Mouse (Mus musculus) small intestine, adult 2 months (tissue): ENCODE data around the gene Tmem107. TPM values are rescaled to one million over a fixed set of nuclear protein-coding genes. Genes with fewer than 3 reads are reported as not detected.

Experiments used
- H3K27ac ChIP-seq: fragments of 200-500 bp; 2 replicates; pipeline ENCODE4 v1.5.1; 2012; ENCODE audit warnings: low read depth, low read length, control low read depth, inconsistent platforms; ENCODE audit not compliant: insufficient read depth
- H3K27me3 ChIP-seq: fragments of 200-500 bp; 2 replicates; pipeline ENCODE4 v1.6.1; 2012; ENCODE audit warnings: mild to moderate bottlenecking, moderate library complexity, low read length, inconsistent platforms; ENCODE audit not compliant: control insufficient read depth, insufficient read depth
- H3K36me3 ChIP-seq: fragments of 200-500 bp; 2 replicates; pipeline ENCODE4 v1.6.1; 2012; ENCODE audit warnings: mild to moderate bottlenecking, low read length, control low read depth, inconsistent platforms; ENCODE audit not compliant: control insufficient read depth, insufficient read depth
- H3K4me1 ChIP-seq: fragments of 200-500 bp; 2 replicates; pipeline ENCODE4 v1.6.1; 2012; ENCODE audit warnings: low read length, inconsistent platforms, mixed read lengths; ENCODE audit not compliant: control insufficient read depth, insufficient read depth, insufficient read length
- H3K4me3 ChIP-seq: fragments of 200-500 bp; 2 replicates; pipeline ENCODE4 v1.5.1; 2012; ENCODE audit warnings: low read depth, mild to moderate bottlenecking, control low read depth, inconsistent platforms, low read length, moderate library complexity
- CTCF ChIP-seq: fragments of 200-500 bp; IDR thresholded peaks from 2 replicates; pipeline ENCODE4 v1.5.1; 2012; ENCODE audit warnings: low read depth, mild to moderate bottlenecking, control low read depth, inconsistent platforms, low read length, moderate library complexity, mixed read lengths; ENCODE audit not compliant: insufficient replicate concordance, insufficient read length; ENCODE audit errors: extremely low read depth
- POLR2A ChIP-seq: fragments of 200-500 bp; IDR thresholded peaks from 2 replicates; pipeline ENCODE4 v1.6.1; 2012; ENCODE audit warnings: low read depth, mild to moderate bottlenecking, control low read depth, inconsistent platforms, low read length, moderate library complexity
- WGBS: fragments of 180-500 bp; shearing (Covaris S2); methylation state at CpG from one replicate; pipeline ENCODE4 v1.1.7; 2018; 5-methylcytosine and 5-hydroxymethylcytosine counted together
- polyA plus RNA-seq: library from polyadenylated mRNA; depleted of rRNA; stranded (reverse); fragments of >200 nt; gene quantifications from 2 replicates; pipeline ENCODE4 v1.2.3, GENCODE M21; 2012

The Tmem107 gene
- polyA plus RNA-seq, 1 experiment, result 12.8 TPM

DNA sequence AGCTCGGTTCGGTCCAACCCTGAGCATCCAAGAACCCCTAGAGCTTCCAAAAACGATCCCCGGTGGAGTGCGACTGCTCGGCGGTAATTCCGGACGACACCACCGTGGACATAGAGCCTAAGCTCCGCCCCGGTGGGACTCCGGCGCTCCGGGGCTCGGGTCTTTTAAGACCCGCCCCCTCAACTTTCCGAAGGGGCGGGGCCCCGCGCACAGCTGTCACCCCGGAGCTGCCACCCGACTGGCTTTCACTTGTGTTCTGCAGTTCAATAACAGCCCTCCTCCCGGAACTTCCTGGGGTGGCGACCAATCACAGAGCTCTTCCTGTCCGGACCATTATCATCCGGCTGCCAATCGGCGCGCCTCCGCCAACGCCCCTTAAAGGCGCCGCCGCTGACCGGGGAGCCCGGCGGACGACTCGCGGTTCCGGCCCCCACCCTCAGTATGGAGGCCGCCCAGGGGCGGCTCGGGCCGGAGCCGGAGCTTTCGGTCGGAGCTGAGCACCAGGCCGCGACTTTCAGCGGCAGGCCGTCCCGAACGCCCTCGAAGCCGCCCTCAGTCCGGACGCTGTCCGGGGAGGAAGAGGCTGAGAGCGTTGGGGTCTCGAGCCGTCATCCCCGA is 11.1 kb upstream of the Tmem107 start, which contains the start of gene Borcs6:
Borcs6 (plus strand) TSS at position 361 of the 618 bp plus-strand sequence.
- no peaks in the 10 kb centered on the region for H3K27me3 ChIP-seq
- H3K27ac ChIP-seq, result peak within 1 kb of the TSS; percentile 84
- TF ChIP-seq POLR2A (peak; percentile 45), CTCF (0 out of 2 replicates have a peak, but pooled peaks have one; percentile 9)
- H3K36me3 ChIP-seq, result no peaks in the 10 kb centered on the region
- WGBS, result under 1% methylated on average over 64 of the region's 64 CpGs
- H3K4me1 ChIP-seq, result peaks cover 6% of the 10 kb centered on the region
- peak within 1 kb of the TSS; percentile 85 for H3K4me3 ChIP-seq

GRCm38 (mm10) chr11:69059975-69060411 is 10.6 kb upstream of the Tmem107 start:
- H3K36me3 ChIP-seq, result no peaks in the 10 kb centered on the region
- H3K4me3 ChIP-seq, result peak overlapping the region; percentile 85
- H3K4me1 ChIP-seq, result peaks cover 6% of the 10 kb centered on the region
- WGBS, result under 1% methylated on average over 49 of the region's 49 CpGs
- H3K27ac ChIP-seq, result peak overlapping the region; percentile 71
- no peaks in the 10 kb centered on the region for H3K27me3 ChIP-seq
- no peak for TF ChIP-seq CTCF
- TF ChIP-seq POLR2A, result no peak

DNA sequence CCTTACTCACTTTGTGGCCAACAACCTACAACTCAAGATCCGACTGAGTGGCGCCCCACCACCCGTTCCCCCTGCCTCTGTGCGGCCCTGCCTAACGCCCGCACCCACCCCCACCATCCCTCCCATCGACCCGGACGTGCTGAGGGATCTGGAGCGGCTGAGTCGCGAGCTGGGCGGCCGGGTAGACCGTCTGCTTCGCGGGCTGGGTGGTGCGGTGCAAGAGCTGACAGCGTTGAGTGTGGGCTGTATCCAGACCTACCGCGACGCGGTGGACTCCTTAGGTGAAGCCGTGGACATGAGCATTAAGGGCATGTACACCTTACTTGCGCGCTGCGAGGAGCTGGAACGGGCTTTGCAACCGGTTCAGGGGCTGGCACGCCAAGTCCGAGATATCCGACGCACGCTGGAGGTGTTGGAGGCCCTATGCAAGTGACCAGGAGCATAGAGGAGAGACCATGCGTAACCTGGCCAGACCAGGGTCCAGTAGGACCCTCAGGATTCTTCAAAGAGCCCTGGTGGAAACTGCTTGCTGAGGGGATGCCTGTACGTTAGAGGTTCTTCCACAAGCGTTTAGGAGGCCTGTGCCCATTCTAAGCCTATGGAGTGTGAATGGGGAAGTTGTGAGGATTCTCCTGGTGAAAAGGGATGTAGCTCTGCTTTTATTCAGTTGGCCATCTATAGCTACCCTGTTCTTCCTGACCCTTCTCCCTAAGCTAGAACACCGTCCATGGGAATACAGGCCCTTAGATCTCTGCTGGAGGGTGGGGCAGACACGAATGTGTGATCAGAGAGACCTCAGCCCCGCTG is 10.0 kb upstream of the Tmem107 start:
- H3K27me3 ChIP-seq, result no peaks in the 10 kb centered on the region
- peaks cover 6% of the 10 kb centered on the region for H3K4me1 ChIP-seq
- peak overlapping the region; percentile 85 for H3K4me3 ChIP-seq
- peak overlapping the region; percentile 71 for H3K27ac ChIP-seq
- no peaks in the 10 kb centered on the region for H3K36me3 ChIP-seq
- 5% methylated on average over 40 of the region's 40 CpGs for WGBS
- TF ChIP-seq CTCF (no peak), POLR2A (no peak)

DNA sequence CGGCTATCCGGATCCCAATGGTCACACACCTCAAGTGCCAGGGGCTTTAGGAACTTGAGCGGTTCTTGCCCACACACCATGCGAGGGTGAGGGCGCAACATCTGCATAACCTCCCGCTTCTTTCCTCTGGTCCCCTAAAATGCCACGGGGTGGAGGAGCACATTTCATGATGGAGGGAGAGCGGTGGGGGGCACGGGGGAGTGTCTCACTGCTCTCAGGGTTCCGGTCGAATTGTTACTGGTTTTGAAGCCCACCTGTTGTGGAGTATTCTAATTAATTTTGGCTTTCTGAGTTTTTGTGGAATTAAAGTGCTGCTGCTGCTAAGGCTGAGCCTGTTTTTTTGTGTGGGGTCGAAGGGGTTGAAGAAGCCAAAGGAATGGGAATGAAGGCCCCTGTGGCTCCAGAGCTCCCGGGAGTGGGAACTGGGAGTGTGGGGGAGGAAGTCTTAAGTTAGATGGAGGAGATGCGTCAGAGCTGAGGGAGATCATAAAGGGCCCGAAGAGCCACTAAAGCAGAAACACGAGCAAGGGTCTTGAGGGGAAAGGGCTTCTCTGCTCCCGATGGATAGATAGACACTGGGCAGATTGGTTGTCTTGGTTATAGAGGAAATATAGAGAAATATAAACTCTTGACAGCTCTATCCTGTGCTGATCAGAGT is 9.2 kb upstream of the Tmem107 start:
- peaks cover 10% of the 10 kb centered on the region for H3K4me1 ChIP-seq
- no peak overlapping the region for H3K27ac ChIP-seq
- H3K27me3 ChIP-seq, result no peaks in the 10 kb centered on the region
- H3K36me3 ChIP-seq, result no peaks in the 10 kb centered on the region
- H3K4me3 ChIP-seq, result peak overlapping the region; percentile 85
- TF ChIP-seq CTCF (no peak), POLR2A (no peak)
- WGBS, result 63% methylated on average over 17 of the region's 17 CpGs

DNA sequence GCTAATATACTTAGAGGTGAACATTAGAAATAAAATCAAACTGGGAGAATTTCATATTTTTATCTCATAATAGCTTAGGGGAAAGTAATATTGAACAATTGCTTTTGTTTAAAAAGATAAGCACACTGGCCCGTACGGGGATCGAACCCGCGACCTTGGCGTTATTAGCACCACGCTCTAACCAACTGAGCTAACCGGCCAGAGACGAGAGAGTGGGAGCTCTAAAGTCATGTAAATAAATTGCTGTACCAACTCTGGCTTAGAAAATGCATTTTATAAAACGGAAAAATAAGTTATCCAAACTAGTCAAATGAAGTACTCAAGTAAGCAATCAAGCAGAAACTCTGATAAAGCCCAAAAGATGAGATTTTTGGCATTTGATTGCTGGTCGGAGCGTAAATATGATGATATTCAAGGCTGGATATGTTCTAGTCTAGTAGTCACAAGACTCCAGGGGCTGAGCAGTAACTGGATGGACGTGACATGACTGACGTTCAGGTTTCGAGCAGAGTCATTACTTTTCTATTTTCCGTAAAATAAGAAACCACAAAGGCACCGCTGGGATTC is 8.3 kb upstream of the Tmem107 start:
- H3K27ac ChIP-seq, result 0 out of 2 replicates have a peak overlapping the region, but pooled peaks have one; percentile 13
- H3K27me3 ChIP-seq, result no peaks in the 10 kb centered on the region
- peak overlapping the region; percentile 0; the same call in 1 of the 2 replicates for H3K4me3 ChIP-seq
- 2% methylated on average over 17 of the region's 17 CpGs for WGBS
- peaks cover 12% of the 10 kb centered on the region for H3K4me1 ChIP-seq
- H3K36me3 ChIP-seq, result no peaks in the 10 kb centered on the region
- TF ChIP-seq POLR2A (no peak), CTCF (no peak)

- TF ChIP-seq POLR2A, result no peak
- Histone ChIP-seq H3K27ac (peak overlapping the region; percentile 57), H3K4me1 (peaks cover 12% of the 10 kb centered on the region), H3K36me3 (no peaks in the 10 kb centered on the region), H3K27me3 (no peaks in the 10 kb centered on the region), H3K4me3 (peak overlapping the region; percentile 59)
- WGBS, result under 1% methylated on average over 19 of the region's 19 CpGs
Measured at GRCm38 (mm10) chr11:69062761-69063224, 7.8 kb upstream of the Tmem107 start.
